Mouse (Mus musculus) E14TG2a.4 (cell line): ENCODE data around the gene Dcaf17.

Experiments used
- H3K27me3 ChIP-seq: 2 replicates; pipeline ENCODE4 v1.6.1; 2014; ENCODE audit warnings: low read length, control low read depth; ENCODE audit not compliant: insufficient read depth
- H3K36me3 ChIP-seq: 2 replicates; pipeline ENCODE4 v1.6.1; 2014; ENCODE audit warnings: low read length, control low read depth; ENCODE audit not compliant: insufficient read depth
- H3K4me1 ChIP-seq: replicated peaks from 2 replicates; pipeline ENCODE4 v1.6.1; 2014; ENCODE audit warnings: low read depth, low read length, control low read depth
- H3K4me3 ChIP-seq: replicated peaks from 2 replicates; pipeline ENCODE4 v1.5.1; 2014; ENCODE audit warnings: mild to moderate bottlenecking, low read length
- H3K9me3 ChIP-seq: 2 replicates; pipeline ENCODE4 v1.6.1; 2014; ENCODE audit warnings: low read length, control low read depth
- CTCF ChIP-seq: conservative IDR thresholded peaks from 2 replicates; pipeline ENCODE4 v1.5.1; 2014; ENCODE audit warnings: low read length
- NANOG ChIP-seq: IDR thresholded peaks from 2 replicates; pipeline ENCODE4 v1.6.1; 2014; ENCODE audit warnings: borderline replicate concordance, low read length, mixed read lengths
- POU5F1 ChIP-seq: IDR thresholded peaks from 2 replicates; pipeline ENCODE4 v1.6.1; 2014; ENCODE audit warnings: low read length, borderline replicate concordance

The Dcaf17 gene

GRCm38 (mm10) chr2:71073330-71073729 is 18.2 kb downstream of the Dcaf17 start:
- peaks cover 27% of the 10 kb centered on the region for H3K36me3 ChIP-seq
- no peaks in the 10 kb centered on the region for H3K9me3 ChIP-seq
- H3K4me3 ChIP-seq: no peak overlapping the region
- no peaks in the 10 kb centered on the region for H3K4me1 ChIP-seq
- no peaks in the 10 kb centered on the region for H3K27me3 ChIP-seq
- TF ChIP-seq POU5F1: no peak
- no peak for TF ChIP-seq CTCF
- no peak for TF ChIP-seq NANOG

- Histone ChIP-seq H3K36me3 (peaks cover 28% of the 10 kb centered on the region), H3K4me1 (no peaks in the 10 kb centered on the region), H3K9me3 (no peaks in the 10 kb centered on the region), H3K4me3 (no peak overlapping the region), H3K27me3 (no peaks in the 10 kb centered on the region)
- TF ChIP-seq NANOG: no peak
- TF ChIP-seq POU5F1: no peak
- no peak for TF ChIP-seq CTCF
Observed at GRCm38 (mm10) chr2:71073828-71074227, 18.7 kb downstream of the Dcaf17 start.

- H3K27me3 ChIP-seq: no peaks in the 10 kb centered on the region
- peaks cover 69% of the 10 kb centered on the region for H3K36me3 ChIP-seq
- TF ChIP-seq NANOG: no peak
- no peak for TF ChIP-seq CTCF
- no peak for TF ChIP-seq POU5F1
Observed at GRCm38 (mm10) chr2:71082416-71082815, 27.3 kb downstream of the Dcaf17 start.

GRCm38 (mm10) chr2:71083454-71084193 is 28.5 kb downstream of the Dcaf17 start:
- no peaks in the 10 kb centered on the region for H3K4me1 ChIP-seq
- H3K27me3 ChIP-seq: no peaks in the 10 kb centered on the region
- H3K36me3 ChIP-seq: peaks cover 75% of the 10 kb centered on the region
- H3K4me3 ChIP-seq: no peak overlapping the region
- TF ChIP-seq POU5F1 (no peak), CTCF (no peak), NANOG (no peak)
- no peaks in the 10 kb centered on the region for H3K9me3 ChIP-seq

More at GRCm38 (mm10) chr2:71082416-71082815, 27.3 kb downstream of the Dcaf17 start:
- Histone ChIP-seq H3K4me3 (no peak overlapping the region), H3K9me3 (no peaks in the 10 kb centered on the region), H3K4me1 (no peaks in the 10 kb centered on the region)

GRCm38 (mm10) chr2:71089766-71090165 is 34.6 kb downstream of the Dcaf17 start:
- Histone ChIP-seq H3K9me3 (no peaks in the 10 kb centered on the region), H3K4me3 (no peak overlapping the region), H3K4me1 (no peaks in the 10 kb centered on the region), H3K36me3 (peaks cover 89% of the 10 kb centered on the region), H3K27me3 (no peaks in the 10 kb centered on the region)
- TF ChIP-seq NANOG (no peak), POU5F1 (no peak), CTCF (no peak)

GRCm38 (mm10) chr2:71090660-71091445 is 35.7 kb downstream of the Dcaf17 start:
- TF ChIP-seq POU5F1: no peak
- no peak for TF ChIP-seq NANOG
- TF ChIP-seq CTCF: no peak
- Histone ChIP-seq H3K4me1 (no peaks in the 10 kb centered on the region), H3K4me3 (no peak overlapping the region), H3K27me3 (no peaks in the 10 kb centered on the region), H3K36me3 (peaks cover 85% of the 10 kb centered on the region), H3K9me3 (no peaks in the 10 kb centered on the region)

GRCm38 (mm10) chr2:71096170-71096569 is 41.0 kb downstream of the Dcaf17 start:
- TF ChIP-seq NANOG (no peak), POU5F1 (no peak), CTCF (no peak)
- peaks cover 9% of the 10 kb centered on the region for H3K9me3 ChIP-seq
- peaks cover 60% of the 10 kb centered on the region for H3K36me3 ChIP-seq
- no peaks in the 10 kb centered on the region for H3K4me1 ChIP-seq
- no peak overlapping the region for H3K4me3 ChIP-seq
- H3K27me3 ChIP-seq: no peaks in the 10 kb centered on the region

- 0 out of 2 replicates have a peak, but pooled peaks cover 4% of the 10 kb centered on the region for H3K4me1 ChIP-seq
- peaks cover 31% of the 10 kb centered on the region for H3K9me3 ChIP-seq
- TF ChIP-seq CTCF (no peak), POU5F1 (no peak), NANOG (no peak)
- H3K27me3 ChIP-seq: no peaks in the 10 kb centered on the region
- H3K36me3 ChIP-seq: peaks cover 25% of the 10 kb centered on the region
- no peak overlapping the region for H3K4me3 ChIP-seq
Observed at GRCm38 (mm10) chr2:71102621-71103291, 47.6 kb downstream of the Dcaf17 start.
